Comparison of ENCODE assay signal across 13 mouse cellular contexts in genomic region chr5:135161221-135161620, GRCm38 (mm10). TPM values are rescaled to one million over a fixed set of nuclear protein-coding genes. Genes with fewer than 3 reads are reported as not detected.
DNase-seq lines count a peak whose midpoint lies in the region; ATAC-seq lines count a peak whose summit lies in the region.
"Had no signal": no experiment of that assay in that cellular context is flagged by ENCODE, and none has a peak within 500 bp of the region (broad histone marks: within the 10 kb centered on the region; RNA-seq: fewer than 3 reads in every experiment).

No protein-coding gene starts in this region.

- H3K9ac ChIP-seq in kidney, embryonic 16.5 days (replicated peaks; ENCODE audit: low read length): no peak overlapping the region
- H3K9ac ChIP-seq in intestine, embryonic 16.5 days (ENCODE audit: low read depth, low read length): no peak overlapping the region
- H3K9ac ChIP-seq: lung, embryonic 15.5 days had no signal

- H3K4me3 ChIP-seq in kidney, embryonic 16.5 days (ENCODE audit: low read length): no peak overlapping the region
- H3K4me3 ChIP-seq in intestine, embryonic 16.5 days (ENCODE audit: low read length): no peak overlapping the region
- H3K4me3 ChIP-seq: lung, embryonic 15.5 days had no signal

- peaks cover 53% of the 10 kb centered on the region for H3K36me3 ChIP-seq in kidney, embryonic 16.5 days (ENCODE audit: insufficient read depth, low read length)
- H3K36me3 ChIP-seq in intestine, embryonic 16.5 days (ENCODE audit: control insufficient read depth, insufficient read depth, low read length): peaks cover 16% of the 10 kb centered on the region

- H3K4me2 ChIP-seq in kidney, embryonic 16.5 days (replicated peaks; ENCODE audit: low read depth, low read length): no peak overlapping the region
- H3K4me2 ChIP-seq in intestine, embryonic 16.5 days (ENCODE audit: low read depth, low read length): no peak overlapping the region
- H3K4me2 ChIP-seq: lung, embryonic 15.5 days had no signal

- peak overlapping the region; percentile 91 for H3K27ac ChIP-seq in kidney, embryonic 16.5 days (ENCODE audit: low read length)
- H3K27ac ChIP-seq in intestine, embryonic 16.5 days (ENCODE audit: low read length): no peak overlapping the region
- H3K27ac ChIP-seq: lung, embryonic 15.5 days had no signal

- H3K9me3 ChIP-seq in kidney, embryonic 16.5 days (ENCODE audit: low read length): no peaks in the 10 kb centered on the region
- H3K9me3 ChIP-seq in intestine, embryonic 16.5 days (ENCODE audit: control insufficient read depth, low read length): no peaks in the 10 kb centered on the region
- H3K9me3 ChIP-seq: lung, embryonic 15.5 days had no signal

- no peak for ATAC-seq in kidney, embryonic 16.5 days (ENCODE audit: low FRiP score, low TSS enrichment)
- ATAC-seq in intestine, embryonic 16.5 days: no peak
- ATAC-seq: Patski had no signal

- H3K27me3 ChIP-seq in kidney, embryonic 16.5 days (ENCODE audit: insufficient read depth, low read length): no peaks in the 10 kb centered on the region
- H3K27me3 ChIP-seq in intestine, embryonic 16.5 days (replicated peaks; ENCODE audit: control insufficient read depth, insufficient read depth, low read length): no peaks in the 10 kb centered on the region
- H3K27me3 ChIP-seq: lung, embryonic 15.5 days; Patski had no signal

- peaks cover 16% of the 10 kb centered on the region for H3K4me1 ChIP-seq in kidney, embryonic 16.5 days (ENCODE audit: insufficient read depth, low read length)
- H3K4me1 ChIP-seq in intestine, embryonic 16.5 days (ENCODE audit: control insufficient read depth, insufficient read depth, low read length): no peaks in the 10 kb centered on the region
- H3K4me1 ChIP-seq: lung, embryonic 15.5 days had no signal

- WGBS in kidney, embryonic 16.5 days: 92% methylated on average over 4 of the region's 4 CpGs
- WGBS in intestine, embryonic 16.5 days: 95% methylated on average over 4 of the region's 4 CpGs

- no peak for DNase-seq in kidney, postnatal 4 days
- peak; percentile 82 for DNase-seq in Muller cell, postnatal 12 days (ENCODE audit: inconsistent ontology term)
- DNase-seq in adrenal gland, postnatal 10 days: peak; percentile 69
- peak; percentile 56 for DNase-seq in heart, postnatal 25 days (ENCODE audit: low spot score)
- DNase-seq in retina, embryonic 14.5 days (ENCODE audit: low spot score): no peak
- DNase-seq in thymus, adult 18-20 months: no peak
- DNase-seq: embryo, embryonic 11 days; kidney, adult 9 months; thymus, postnatal 4 days had no signal

- intact Hi-C loops in heart, postnatal 25 days (cut with DNase I): no loop called here

RNA-seq across cellular contexts. Expression of gene Bcl7b, which starts 6.9 kb away (rescaled TPM):
- polyA plus RNA-seq in kidney, embryonic 16.5 days (2015; fragmentation: Nextera tagmentation; extraction: Ambion mirVana): 57.6 and 58.2 TPM in 2 replicates
- 10 to 100 TPM; 41.9 to 43.3 TPM for total RNA-seq in adrenal gland, postnatal 10 days (2021)
- total RNA-seq in heart, postnatal 25 days (2021): 10 to 100 TPM; 35.1 to 35.2 TPM
- 53.7 and 54.7 TPM in 2 replicates for polyA plus RNA-seq in intestine, embryonic 16.5 days (2015; fragmentation: Nextera tagmentation; extraction: Ambion mirVana)

RNA-seq across cellular contexts. Expression of gene Tbl2, which starts 11.8 kb away (rescaled TPM):
- polyA plus RNA-seq in kidney, embryonic 16.5 days (2015; fragmentation: Nextera tagmentation; extraction: Ambion mirVana): 26.3 and 27.0 TPM in 2 replicates
- 10 to 100 TPM; 23.2 to 23.5 TPM for total RNA-seq in adrenal gland, postnatal 10 days (2021)
- total RNA-seq in heart, postnatal 25 days (2021): 10 to 100 TPM; 11.2 to 14.6 TPM
- polyA plus RNA-seq in intestine, embryonic 16.5 days (2015; fragmentation: Nextera tagmentation; extraction: Ambion mirVana): 26.1 and 27.4 TPM in 2 replicates

RNA-seq across cellular contexts. Expression of gene Baz1b, which starts 25.8 kb away (rescaled TPM):
- 33.4 and 35.1 TPM in 2 replicates for polyA plus RNA-seq in kidney, embryonic 16.5 days (2015; fragmentation: Nextera tagmentation; extraction: Ambion mirVana)
- total RNA-seq in adrenal gland, postnatal 10 days (2021): 10 to 100 TPM; 60.4 to 70.1 TPM
- total RNA-seq in heart, postnatal 25 days (2021): 10 to 100 TPM; 38.2 to 45.3 TPM
- 19.0 and 20.9 TPM in 2 replicates for polyA plus RNA-seq in intestine, embryonic 16.5 days (2015; fragmentation: Nextera tagmentation; extraction: Ambion mirVana)

Comparison
In these comparisons a context has a peak if more than half of its experiments do, and no peak if none do; other contexts are left out.
1. DNase-seq: peak in Muller cell, postnatal 12 days (single experiment), adrenal gland, postnatal 10 days (single experiment) and heart, postnatal 25 days (single experiment); none in kidney, postnatal 4 days (0 of 2), retina, embryonic 14.5 days (single experiment) and thymus, adult 18-20 months (0 of 2).